Mouse (Mus musculus) intestine, embryonic 16.5 days (tissue): ENCODE results near the gene Nbr1. TPM values are rescaled to one million over a fixed set of nuclear protein-coding genes. Genes with fewer than 3 reads are reported as not detected.
"Not testable (repeated sequence)": the region's sequence is repeated elsewhere in the genome, so short reads cannot be mapped to it uniquely, and the experiment has no call there.

Experiments
- ATAC-seq: fragments of 200-750 bp; cut with Nextera tagmentation; 2 replicates; pipeline ENCODE4 v1.8.0; 2017; ENCODE audit warnings: moderate TSS enrichment, moderate library complexity
- H3K27ac ChIP-seq: fragments of 300-500 bp; sonication (generic); 2 replicates; pipeline ENCODE4 v1.5.1; 2014; ENCODE audit warnings: mild to moderate bottlenecking, low read length
- H3K27me3 ChIP-seq: fragments of 300-500 bp; sonication (generic); replicated peaks from 2 replicates; pipeline ENCODE4 v1.6.1; 2014; ENCODE audit warnings: low read length, control low read depth, mixed read lengths; ENCODE audit not compliant: control insufficient read depth, insufficient read depth
- H3K36me3 ChIP-seq: fragments of 300-500 bp; sonication (generic); 2 replicates; pipeline ENCODE4 v1.6.1; 2014; ENCODE audit warnings: low read length, control low read depth; ENCODE audit not compliant: control insufficient read depth, insufficient read depth
- H3K4me1 ChIP-seq: fragments of 300-500 bp; sonication (generic); 2 replicates; pipeline ENCODE4 v1.6.1; 2014; ENCODE audit warnings: low read length, control low read depth, mixed read lengths; ENCODE audit not compliant: control insufficient read depth, insufficient read depth
- H3K4me2 ChIP-seq: fragments of 300-500 bp; sonication (generic); 2 replicates; pipeline ENCODE4 v1.6.1; 2014; ENCODE audit warnings: low read depth, low read length, control low read depth
- H3K4me3 ChIP-seq: fragments of 300-500 bp; sonication (generic); 2 replicates; pipeline ENCODE4 v1.5.1; 2014; ENCODE audit warnings: mild to moderate bottlenecking, low read length
- H3K9ac ChIP-seq: fragments of 300-500 bp; sonication (generic); 2 replicates; pipeline ENCODE4 v1.6.1; 2014; ENCODE audit warnings: low read depth, low read length
- H3K9me3 ChIP-seq: fragments of 300-500 bp; sonication (generic); 2 replicates; pipeline ENCODE4 v1.6.1; 2016; ENCODE audit warnings: low read length, control low read depth; ENCODE audit not compliant: control insufficient read depth
- WGBS: fragments of 180-500 bp; shearing (Covaris S2); extraction: QIAGEN DNeasy Blood & Tissue Kit; methylation state at CpG from one replicate; pipeline ENCODE4 v1.1.7; 2014; 5-methylcytosine and 5-hydroxymethylcytosine counted together
- polyA plus RNA-seq: library from polyadenylated mRNA; unstranded; fragments of >200 nt; fragmentation: Nextera tagmentation; extraction: Ambion mirVana; gene quantifications from 2 replicates; pipeline ENCODE4 v1.2.1, GENCODE M21; 2015

The Nbr1 gene
- polyA plus RNA-seq, 1 experiment from 2014 or later = 56.2 TPM

DNA sequence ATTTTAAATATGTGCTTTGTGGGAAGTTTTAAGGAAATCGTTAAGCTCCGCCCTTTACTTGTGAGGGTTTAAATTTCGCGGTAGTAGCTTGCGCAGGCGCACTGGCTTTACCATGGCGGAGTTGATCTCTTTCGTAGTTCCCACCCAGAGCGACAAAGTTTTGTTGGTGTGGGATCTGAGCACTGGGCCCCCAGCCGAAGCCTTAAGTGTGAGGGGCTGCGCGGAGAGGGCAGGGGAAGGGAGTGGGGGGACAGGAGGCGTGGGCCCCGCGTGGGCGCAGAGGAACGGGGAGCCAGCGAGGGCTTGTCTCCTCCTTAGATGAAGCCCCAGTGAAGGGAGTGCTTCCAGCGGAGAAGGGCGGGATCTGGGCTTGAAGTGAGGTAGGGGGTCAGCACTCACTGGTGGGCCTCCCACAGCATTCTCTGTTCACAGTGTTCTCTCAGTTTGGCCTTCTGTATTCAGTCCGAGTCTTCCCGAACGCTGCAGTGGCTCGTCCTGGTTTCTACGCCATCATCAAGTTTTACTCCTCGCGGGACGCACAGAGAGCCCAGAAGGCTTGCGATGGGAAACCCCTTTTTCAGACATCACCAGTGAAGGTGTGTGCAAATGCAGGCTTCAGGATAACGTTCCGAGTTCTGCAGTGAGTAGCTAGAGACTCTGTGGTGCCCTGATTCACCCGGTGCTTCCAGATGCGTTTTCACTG, 76.1 kb downstream of the Nbr1 start:
- ATAC-seq = peak; percentile 43
- WGBS = under 1% methylated on average over 33 of the region's 33 CpGs
- Histone ChIP-seq H3K4me2 (peak overlapping the region; percentile 88), H3K27ac (peak overlapping the region; percentile 100), H3K27me3 (no peaks in the 10 kb centered on the region), H3K36me3 (no peaks in the 10 kb centered on the region), H3K4me1 (0 out of 2 replicates have a peak, but pooled peaks cover 2% of the 10 kb centered on the region), H3K9ac (peak overlapping the region; percentile 95), H3K9me3 (no peaks in the 10 kb centered on the region; the same call in 1 of the 2 replicates), H3K4me3 (peak overlapping the region; percentile 70)

DNA sequence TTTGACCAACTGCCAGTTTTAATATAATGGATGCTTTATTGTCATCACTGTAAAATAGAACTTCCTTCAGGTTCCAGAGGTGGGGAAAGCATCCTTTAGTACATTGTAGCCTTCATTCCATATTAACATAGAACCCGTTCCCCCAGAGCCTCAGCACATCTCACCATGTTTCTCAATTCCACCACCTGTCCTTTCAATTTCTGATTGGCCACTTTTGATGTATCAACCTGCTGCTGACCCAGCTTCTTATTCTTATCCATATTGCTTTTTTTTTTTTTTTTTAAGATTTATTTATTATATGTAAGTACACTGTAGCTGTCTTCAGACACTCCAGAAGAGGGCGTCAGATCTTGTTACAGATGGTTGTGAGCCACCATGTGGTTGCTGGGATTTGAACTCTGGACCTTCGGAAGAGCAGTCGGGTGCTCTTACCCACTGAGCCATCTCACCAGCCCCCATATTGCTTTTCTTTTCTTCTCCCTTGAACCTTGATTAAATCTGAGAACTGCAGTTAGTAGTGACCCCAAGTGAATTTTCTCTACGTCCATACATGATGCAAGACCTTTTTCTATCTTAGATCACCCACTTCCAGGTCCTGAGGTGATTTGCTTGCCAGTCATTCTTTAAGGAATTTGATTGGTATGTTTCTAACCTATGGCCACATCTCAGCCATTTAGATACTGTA, 76.9 kb downstream of the Nbr1 start:
- not testable (repeated sequence) for H3K9ac ChIP-seq, H3K36me3 ChIP-seq, H3K4me1 ChIP-seq, ATAC-seq, H3K9me3 ChIP-seq, H3K4me3 ChIP-seq, H3K27me3 ChIP-seq, H3K27ac ChIP-seq
- WGBS = 72% methylated on average over 4 of the region's 5 CpGs
- peak overlapping the region; percentile 88 for H3K4me2 ChIP-seq

Other genes with a start within 250 kb of the Nbr1 start
- 136 and 145 TPM in 2 replicates for gene Becn1, start 249.9 kb upstream of the Nbr1 start, polyA plus RNA-seq
- gene Psme3, start 235.9 kb upstream of the Nbr1 start, polyA plus RNA-seq = 119 and 125 TPM in 2 replicates
- gene Aoc2, start 227.1 kb upstream of the Nbr1 start, polyA plus RNA-seq = 0.86 and 0.88 TPM in 2 replicates
- gene Aoc3, start 221.5 kb upstream of the Nbr1 start, polyA plus RNA-seq = 2.4 and 2.7 TPM in 2 replicates
- 1.2 and 1.9 TPM in 2 replicates for gene G6pc, start 184.6 kb upstream of the Nbr1 start, polyA plus RNA-seq
- 53.6 and 64.0 TPM in 2 replicates for gene Aarsd1, start 134.5 kb upstream of the Nbr1 start, polyA plus RNA-seq
- gene Gm27029, start 127.4 kb upstream of the Nbr1 start, polyA plus RNA-seq = 7.2 and 10.1 TPM in 2 replicates
- gene Rundc1, start 127.1 kb upstream of the Nbr1 start, polyA plus RNA-seq = 16.6 and 19.1 TPM in 2 replicates
- 11.1 and 12.4 TPM in 2 replicates for gene Ptges3l, start 126.8 kb upstream of the Nbr1 start, polyA plus RNA-seq
- gene Rpl27, start 109.9 kb upstream of the Nbr1 start, polyA plus RNA-seq = 251 and 288 TPM in 2 replicates
- gene Ifi35, start 103.7 kb upstream of the Nbr1 start, polyA plus RNA-seq = 29.7 and 31.1 TPM in 2 replicates
- gene Rnd2, start 87.2 kb upstream of the Nbr1 start, polyA plus RNA-seq = 21.0 and 22.1 TPM in 2 replicates
- gene Vat1, start 85.9 kb upstream of the Nbr1 start, polyA plus RNA-seq = 69.9 and 88.2 TPM in 2 replicates
- 6.0 and 6.8 TPM in 2 replicates for gene Brca1, start 194 bp upstream of the Nbr1 start, polyA plus RNA-seq
- 38.6 and 49.4 TPM in 2 replicates for gene Tmem106a, start 30.1 kb downstream of the Nbr1 start, polyA plus RNA-seq
- gene Gm11634, start 47.1 kb downstream of the Nbr1 start, polyA plus RNA-seq = not detected in 2 replicates
- gene Rdm1, start 75.0 kb downstream of the Nbr1 start, polyA plus RNA-seq = 36.3 and 41.7 TPM in 2 replicates
- 6.6 and 6.9 TPM in 2 replicates for gene Arl4d, start 113.4 kb downstream of the Nbr1 start, polyA plus RNA-seq
- 21.4 and 23.0 TPM in 2 replicates for gene Dhx8, start 180.8 kb downstream of the Nbr1 start, polyA plus RNA-seq
- gene Etv4, start 233.2 kb downstream of the Nbr1 start, polyA plus RNA-seq = 3.8 and 4.8 TPM in 2 replicates